Mouse (Mus musculus) liver, embryonic 12.5 days (tissue): ENCODE results near the gene Foxd1. TPM values are rescaled to one million over a fixed set of nuclear protein-coding genes. Genes with fewer than 3 reads are reported as not detected.
A peak's percentile ranks its signal among the peaks of the same experiment; 100 is the strongest.

Experiments
- ATAC-seq: fragments of 200-750 bp; cut with Nextera tagmentation; 2 replicates; pipeline ENCODE4 v1.8.0; 2017; ENCODE audit warnings: moderate number of reproducible peaks, mild to moderate bottlenecking, moderate library complexity
- H3K27ac ChIP-seq: fragments of 300-500 bp; sonication (generic); 2 replicates; pipeline ENCODE4 v1.5.1; 2016; ENCODE audit warnings: mild to moderate bottlenecking
- H3K27me3 ChIP-seq: fragments of 300-500 bp; sonication (generic); replicated peaks from 2 replicates; pipeline ENCODE4 v1.6.1; 2016; ENCODE audit warnings: mild to moderate bottlenecking, moderate library complexity
- H3K36me3 ChIP-seq: fragments of 300-500 bp; sonication (generic); 2 replicates; pipeline ENCODE4 v1.6.1; 2016; ENCODE audit warnings: mild to moderate bottlenecking, moderate library complexity
- H3K4me1 ChIP-seq: fragments of 300-500 bp; sonication (generic); 2 replicates; pipeline ENCODE4 v1.6.1; 2016
- H3K4me2 ChIP-seq: fragments of 300-500 bp; sonication (generic); 2 replicates; pipeline ENCODE4 v1.6.1; 2016; ENCODE audit warnings: mild to moderate bottlenecking, moderate library complexity
- H3K4me3 ChIP-seq: fragments of 300-500 bp; sonication (generic); 2 replicates; pipeline ENCODE4 v1.5.1; 2016; ENCODE audit warnings: mild to moderate bottlenecking, moderate library complexity
- H3K9ac ChIP-seq: fragments of 300-500 bp; sonication (generic); 2 replicates; pipeline ENCODE4 v1.6.1; 2016; ENCODE audit warnings: mild to moderate bottlenecking, moderate library complexity
- H3K9me3 ChIP-seq: fragments of 300-500 bp; sonication (generic); replicated peaks from 2 replicates; pipeline ENCODE4 v1.6.1; 2016; ENCODE audit warnings: mild to moderate bottlenecking, moderate library complexity
- WGBS: fragments of 180-500 bp; shearing (Covaris S2); methylation state at CpG from one replicate; pipeline ENCODE4 v1.1.7; 2016; ENCODE audit not compliant: insufficient replicate concordance; 5-methylcytosine and 5-hydroxymethylcytosine counted together
- polyA plus RNA-seq: library from polyadenylated mRNA; unstranded; fragments of >200 nt; fragmentation: Nextera tagmentation; extraction: Ambion mirVana; gene quantifications from 2 replicates; pipeline ENCODE4 v1.2.1, GENCODE M21; 2016

Foxd1 gene
- polyA plus RNA-seq, 1 experiment from 2014 or later, result not detected

- Histone ChIP-seq H3K4me1 (peaks cover 8% of the 10 kb centered on the region), H3K4me2 (no peak overlapping the region), H3K4me3 (no peak overlapping the region), H3K27ac (no peak overlapping the region), H3K27me3 (peaks cover 88% of the 10 kb centered on the region), H3K9me3 (no peaks in the 10 kb centered on the region), H3K9ac (no peak overlapping the region), H3K36me3 (no peaks in the 10 kb centered on the region)
- 28% methylated on average over 6 of the region's 6 CpGs for WGBS
- no peak for ATAC-seq
Measured at GRCm38 (mm10) chr13:98369046-98369445, 15.0 kb downstream of the Foxd1 start.

GRCm38 (mm10) chr13:98374560-98374959 lies 20.5 kb downstream of the Foxd1 start:
- H3K4me2 ChIP-seq, result no peak overlapping the region
- WGBS, result 59% methylated on average over 8 of the region's 8 CpGs
- no peak overlapping the region for H3K4me3 ChIP-seq
- no peak overlapping the region for H3K27ac ChIP-seq
- H3K9me3 ChIP-seq, result no peaks in the 10 kb centered on the region
- no peaks in the 10 kb centered on the region for H3K36me3 ChIP-seq
- no peak for ATAC-seq
- no peak overlapping the region for H3K9ac ChIP-seq
- H3K27me3 ChIP-seq, result peaks cover 51% of the 10 kb centered on the region
- no peaks in the 10 kb centered on the region for H3K4me1 ChIP-seq

DNA sequence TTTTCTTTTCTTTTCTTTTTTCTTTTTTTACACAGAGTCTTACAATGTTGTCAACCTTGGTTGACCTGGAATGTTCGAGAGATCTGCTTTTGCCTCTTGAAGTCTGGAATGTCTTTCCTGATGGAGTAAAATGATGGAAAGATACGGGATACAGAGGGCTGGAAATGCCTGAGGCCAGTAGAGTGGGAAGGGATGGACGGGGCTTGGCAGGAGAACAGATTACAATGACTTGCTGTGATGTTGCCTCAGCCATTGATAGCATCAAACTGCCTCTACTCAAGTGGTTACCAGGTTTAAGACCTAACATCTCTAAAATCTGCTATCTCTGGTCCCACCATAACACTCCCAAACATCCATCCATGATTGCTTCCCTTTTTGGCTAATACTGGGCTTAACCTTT lies 20.9 kb downstream of the Foxd1 start:
- Histone ChIP-seq H3K9me3 (no peaks in the 10 kb centered on the region), H3K9ac (no peak overlapping the region), H3K36me3 (no peaks in the 10 kb centered on the region), H3K4me2 (no peak overlapping the region), H3K27me3 (peaks cover 46% of the 10 kb centered on the region), H3K4me3 (no peak overlapping the region), H3K4me1 (no peaks in the 10 kb centered on the region), H3K27ac (no peak overlapping the region)
- no peak for ATAC-seq
- 31% methylated on average over 3 of the region's 3 CpGs for WGBS

DNA sequence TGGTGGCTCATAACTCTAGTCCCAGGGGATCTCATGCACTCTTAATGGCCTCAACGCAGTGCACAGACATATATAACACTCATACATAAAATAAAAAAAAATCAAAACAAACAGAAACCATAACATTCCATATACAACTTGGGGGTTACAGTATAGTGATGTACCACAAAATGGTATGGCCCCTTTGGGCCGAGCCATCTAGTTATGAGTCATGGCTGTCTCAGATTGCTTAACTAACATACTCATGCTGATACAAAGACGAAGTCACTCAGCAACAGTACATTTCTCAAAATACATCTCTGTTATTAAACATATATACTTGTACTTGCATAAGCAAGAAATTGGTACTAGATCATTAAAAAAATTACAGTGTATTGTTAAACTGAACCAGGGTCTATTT lies 23.7 kb downstream of the Foxd1 start:
- H3K27ac ChIP-seq, result no peak overlapping the region
- H3K9me3 ChIP-seq, result no peaks in the 10 kb centered on the region
- H3K4me3 ChIP-seq, result no peak overlapping the region
- ATAC-seq, result no peak
- no peak overlapping the region for H3K9ac ChIP-seq
- no peaks in the 10 kb centered on the region for H3K36me3 ChIP-seq
- no peak overlapping the region for H3K4me2 ChIP-seq
- WGBS, result 61% methylated on average over 3 of the region's 3 CpGs
- H3K27me3 ChIP-seq, result peaks cover 33% of the 10 kb centered on the region
- no peaks in the 10 kb centered on the region for H3K4me1 ChIP-seq

DNA sequence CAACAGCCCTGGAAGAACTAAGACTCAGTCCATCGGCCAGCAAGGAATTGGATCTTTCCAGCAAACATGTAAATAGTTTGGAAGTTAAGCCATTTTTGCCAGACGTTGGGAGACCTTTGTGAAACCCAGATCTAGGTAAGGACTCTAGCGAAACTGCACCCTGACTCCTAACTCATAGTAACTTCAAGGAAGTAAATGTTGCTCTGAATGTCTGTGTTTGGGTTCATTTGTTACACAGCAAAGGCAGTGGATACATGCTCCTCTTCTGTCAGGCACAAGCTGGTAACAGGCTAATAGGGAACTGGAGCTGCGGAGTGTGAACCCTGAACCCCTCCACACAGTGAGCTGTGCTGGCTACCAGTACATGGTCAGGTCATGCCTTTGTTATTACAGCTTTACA lies 28.7 kb downstream of the Foxd1 start:
- Histone ChIP-seq H3K36me3 (no peaks in the 10 kb centered on the region), H3K4me3 (no peak overlapping the region), H3K9me3 (no peaks in the 10 kb centered on the region), H3K27me3 (peaks cover 11% of the 10 kb centered on the region; the same call in 1 of the 2 replicates), H3K27ac (no peak overlapping the region), H3K9ac (no peak overlapping the region), H3K4me1 (no peaks in the 10 kb centered on the region), H3K4me2 (no peak overlapping the region)
- no peak for ATAC-seq
- WGBS, result 63% methylated on average over 4 of the region's 4 CpGs

- no peak for ATAC-seq
- H3K9me3 ChIP-seq, result no peaks in the 10 kb centered on the region
- H3K4me1 ChIP-seq, result no peaks in the 10 kb centered on the region
- WGBS, result 74% methylated on average over 16 of the region's 16 CpGs
- H3K4me3 ChIP-seq, result no peak overlapping the region
- H3K9ac ChIP-seq, result no peak overlapping the region
- H3K4me2 ChIP-seq, result no peak overlapping the region
- no peaks in the 10 kb centered on the region for H3K36me3 ChIP-seq
- peaks cover 23% of the 10 kb centered on the region for H3K27me3 ChIP-seq
- no peak overlapping the region for H3K27ac ChIP-seq
Measured at GRCm38 (mm10) chr13:98383911-98384498, 30.0 kb downstream of the Foxd1 start.

GRCm38 (mm10) chr13:98385877-98386276 lies 31.8 kb downstream of the Foxd1 start:
- Histone ChIP-seq H3K27me3 (peaks cover 41% of the 10 kb centered on the region), H3K4me1 (no peaks in the 10 kb centered on the region), H3K27ac (no peak overlapping the region), H3K4me3 (no peak overlapping the region), H3K36me3 (no peaks in the 10 kb centered on the region), H3K4me2 (no peak overlapping the region), H3K9me3 (no peaks in the 10 kb centered on the region), H3K9ac (no peak overlapping the region)
- no peak for ATAC-seq
- 58% methylated on average over 2 of the region's 2 CpGs for WGBS

DNA sequence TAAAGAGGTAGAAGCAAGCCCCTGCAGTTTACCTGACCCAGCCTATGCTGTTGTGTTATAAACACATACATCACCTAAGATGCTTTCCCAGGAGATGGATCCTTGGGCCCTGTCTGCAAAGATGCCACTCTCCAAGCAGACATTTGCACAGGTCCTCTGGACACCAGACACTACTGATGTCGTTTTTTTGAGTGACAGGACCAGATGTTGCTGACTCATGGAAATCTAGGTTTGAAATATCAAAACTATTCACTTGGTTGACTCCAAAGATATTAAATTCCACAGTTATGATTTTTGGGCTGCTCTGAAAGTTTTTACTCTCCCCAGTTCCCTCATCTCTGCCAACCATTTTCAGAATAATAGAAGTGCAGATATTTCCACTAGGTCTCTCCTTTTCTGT lies 35.0 kb downstream of the Foxd1 start:
- H3K4me1 ChIP-seq, result no peaks in the 10 kb centered on the region
- no peak overlapping the region for H3K4me3 ChIP-seq
- WGBS, result 38% methylated on average over 1 of the region's 1 CpGs
- H3K9me3 ChIP-seq, result no peaks in the 10 kb centered on the region
- H3K27ac ChIP-seq, result no peak overlapping the region
- no peak for ATAC-seq
- no peak overlapping the region for H3K4me2 ChIP-seq
- H3K27me3 ChIP-seq, result peaks cover 66% of the 10 kb centered on the region
- H3K36me3 ChIP-seq, result no peaks in the 10 kb centered on the region
- no peak overlapping the region for H3K9ac ChIP-seq

GRCm38 (mm10) chr13:98390363-98390762 lies 36.3 kb downstream of the Foxd1 start:
- peaks cover 66% of the 10 kb centered on the region for H3K27me3 ChIP-seq

GRCm38 (mm10) chr13:98390771-98391634 lies 37.0 kb downstream of the Foxd1 start:
- Histone ChIP-seq H3K36me3 (no peaks in the 10 kb centered on the region), H3K4me2 (peak overlapping the region; percentile 60), H3K9me3 (no peaks in the 10 kb centered on the region), H3K9ac (no peak overlapping the region), H3K27ac (no peak overlapping the region), H3K4me1 (no peaks in the 10 kb centered on the region), H3K4me3 (peak overlapping the region; percentile 23), H3K27me3 (peaks cover 66% of the 10 kb centered on the region)
- 3% methylated on average over 68 of the region's 68 CpGs for WGBS
- no peak for ATAC-seq

More at GRCm38 (mm10) chr13:98390363-98390762, 36.3 kb downstream of the Foxd1 start:
- Histone ChIP-seq H3K27ac (no peak overlapping the region), H3K9ac (no peak overlapping the region), H3K4me3 (peak overlapping the region; percentile 23; the same call in 1 of the 2 replicates), H3K4me2 (peak overlapping the region; percentile 60; the same call in 1 of the 2 replicates), H3K9me3 (no peaks in the 10 kb centered on the region), H3K36me3 (no peaks in the 10 kb centered on the region), H3K4me1 (no peaks in the 10 kb centered on the region)
- WGBS, result 19% methylated on average over 6 of the region's 6 CpGs
- no peak for ATAC-seq

GRCm38 (mm10) chr13:98391635-98391990 lies 37.6 kb downstream of the Foxd1 start:
- no peak for ATAC-seq
- Histone ChIP-seq H3K27me3 (peaks cover 66% of the 10 kb centered on the region), H3K4me3 (no peak overlapping the region), H3K27ac (no peak overlapping the region), H3K9me3 (no peaks in the 10 kb centered on the region), H3K9ac (no peak overlapping the region), H3K36me3 (no peaks in the 10 kb centered on the region), H3K4me1 (no peaks in the 10 kb centered on the region), H3K4me2 (peak overlapping the region; percentile 60)
- WGBS, result 7% methylated on average over 4 of the region's 4 CpGs

- ATAC-seq, result no peak
- H3K27me3 ChIP-seq, result peaks cover 64% of the 10 kb centered on the region
- no peaks in the 10 kb centered on the region for H3K4me1 ChIP-seq
- WGBS, result 30% methylated on average over 6 of the region's 6 CpGs
- H3K4me2 ChIP-seq, result no peak overlapping the region
- no peaks in the 10 kb centered on the region for H3K36me3 ChIP-seq
- H3K9me3 ChIP-seq, result no peaks in the 10 kb centered on the region
- no peak overlapping the region for H3K27ac ChIP-seq
- H3K4me3 ChIP-seq, result no peak overlapping the region
- H3K9ac ChIP-seq, result no peak overlapping the region
Measured at GRCm38 (mm10) chr13:98392031-98392430, 38.0 kb downstream of the Foxd1 start.
